Mouse (Mus musculus): ENCODE measurements at regions not wholly inside any gene's neighbourhood (a gene's known extent, or its start where the extent isn't known, plus 50 kb on each side); places are given as distances from the start of the nearest gene placed in this dataset.

DNA sequence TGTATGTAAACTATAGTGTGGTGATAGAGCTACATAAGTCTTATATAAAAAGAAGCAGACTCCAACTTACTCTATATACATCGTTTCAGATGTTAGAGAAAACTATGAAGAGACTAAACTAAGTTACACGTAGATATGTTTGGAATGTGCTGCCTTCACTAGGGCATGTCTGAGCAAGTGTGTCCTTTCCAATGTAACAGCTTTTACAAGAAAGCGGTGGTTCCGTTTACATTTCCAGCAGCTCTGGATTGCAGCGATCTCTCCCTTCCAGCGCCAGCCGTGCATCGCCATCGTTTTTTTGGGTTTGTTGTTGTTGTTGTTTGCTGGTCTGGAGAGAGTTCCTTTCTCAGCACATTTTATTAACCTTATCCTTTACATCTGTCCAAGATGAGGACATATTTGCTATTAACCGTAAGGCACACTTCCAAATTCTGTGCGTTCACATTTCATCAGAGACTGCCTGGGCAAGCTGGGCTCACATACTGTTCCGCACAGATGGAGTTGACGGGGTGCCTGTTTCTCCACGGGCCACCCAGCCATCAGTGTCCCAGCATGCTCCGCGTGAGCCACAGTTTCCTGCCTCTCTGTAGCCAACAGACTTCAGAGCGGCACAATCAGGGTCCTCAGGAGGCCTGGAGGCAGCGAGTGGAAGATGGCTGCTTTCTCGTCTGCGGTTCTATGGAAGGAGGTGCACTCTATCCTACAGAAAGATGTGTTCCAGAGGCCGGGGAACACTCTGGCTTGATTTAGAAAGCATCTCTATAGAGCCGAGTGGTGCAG, 125.2 kb upstream of the Map1b start:
- no peak for DNase-seq (ENCODE audit: low spot score)

DNA sequence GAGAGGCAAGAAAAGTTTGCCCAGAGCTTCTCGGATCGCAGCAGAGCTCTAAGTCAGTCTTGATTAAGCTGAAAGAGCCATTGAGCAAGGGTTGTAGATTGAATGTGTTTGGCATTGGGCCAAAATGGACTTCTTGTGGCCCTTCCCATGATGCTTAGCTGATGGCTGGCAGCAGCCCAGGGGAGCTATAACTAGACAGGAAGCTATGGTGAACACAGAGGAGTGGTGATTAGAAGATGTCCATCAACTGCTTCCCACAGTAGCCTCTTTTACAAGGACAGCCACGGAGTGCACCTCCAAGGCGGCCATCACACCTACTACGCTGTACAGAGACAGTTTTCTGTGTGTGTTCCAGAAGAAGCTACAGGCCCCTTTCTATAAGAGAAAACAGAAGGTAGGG, 116.4 kb upstream of the Map1b start:
- DNase-seq (ENCODE audit: low spot score): no peak

DNA sequence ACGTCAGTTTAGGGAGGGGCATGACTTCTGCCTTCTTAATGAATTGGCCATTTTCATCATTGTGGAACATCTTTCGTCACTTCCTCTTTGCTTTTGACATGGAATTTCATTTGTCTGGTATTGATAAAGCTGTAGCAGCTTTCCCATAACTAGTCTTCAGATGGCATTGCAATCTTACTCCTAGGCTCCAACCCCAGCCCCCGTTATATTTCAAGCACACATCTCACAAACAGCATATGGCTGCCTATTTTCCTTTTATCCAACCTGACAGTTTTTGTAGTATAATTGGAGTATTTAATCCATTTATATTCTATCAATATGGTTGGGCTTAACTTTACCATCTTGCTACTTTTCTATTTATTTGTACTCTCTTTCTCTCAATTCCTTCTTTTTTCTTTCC, 114.5 kb upstream of the Map1b start:
- no peak for DNase-seq (ENCODE audit: low spot score)

DNA sequence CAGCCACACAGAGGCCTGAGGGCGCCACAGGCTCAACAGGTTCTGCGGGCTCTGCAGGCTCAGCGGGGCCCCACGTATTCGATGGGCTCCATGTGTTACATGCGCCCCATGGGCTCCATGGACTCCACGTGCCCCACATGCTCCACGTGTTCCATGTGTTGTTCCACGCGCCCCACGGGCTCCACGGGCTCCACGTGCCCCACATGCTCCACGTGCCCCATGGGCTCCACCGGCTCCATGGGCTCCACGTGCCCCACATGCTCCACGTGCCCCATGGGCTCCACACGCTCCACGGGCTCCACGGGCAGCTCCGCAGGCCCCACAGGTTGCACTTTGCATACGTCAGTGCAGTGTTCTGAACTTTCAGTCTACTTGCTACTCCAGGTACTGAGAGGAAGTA, 114.0 kb upstream of the Map1b start:
- DNase-seq (ENCODE audit: low spot score): no peak

DNA sequence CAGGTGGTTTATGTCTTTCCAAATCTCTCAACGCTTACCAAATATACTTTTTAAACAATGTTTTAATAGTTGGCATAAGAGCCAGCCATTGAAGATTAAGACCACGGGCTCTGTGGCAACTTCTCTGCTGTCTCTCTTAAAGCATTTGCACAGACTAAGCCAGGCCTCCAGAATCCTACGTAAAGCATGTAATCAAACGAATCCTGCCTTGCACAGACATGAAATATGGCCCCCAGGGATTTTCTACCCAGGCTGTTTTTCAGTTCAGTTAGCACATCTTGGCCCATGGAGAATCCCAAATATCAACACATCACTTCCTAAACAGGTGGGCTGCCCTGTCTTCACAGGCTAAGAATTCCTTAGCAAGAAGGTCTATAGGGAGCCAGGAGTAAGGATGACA, 108.9 kb upstream of the Map1b start:
- no peak for DNase-seq (ENCODE audit: low spot score)

DNA sequence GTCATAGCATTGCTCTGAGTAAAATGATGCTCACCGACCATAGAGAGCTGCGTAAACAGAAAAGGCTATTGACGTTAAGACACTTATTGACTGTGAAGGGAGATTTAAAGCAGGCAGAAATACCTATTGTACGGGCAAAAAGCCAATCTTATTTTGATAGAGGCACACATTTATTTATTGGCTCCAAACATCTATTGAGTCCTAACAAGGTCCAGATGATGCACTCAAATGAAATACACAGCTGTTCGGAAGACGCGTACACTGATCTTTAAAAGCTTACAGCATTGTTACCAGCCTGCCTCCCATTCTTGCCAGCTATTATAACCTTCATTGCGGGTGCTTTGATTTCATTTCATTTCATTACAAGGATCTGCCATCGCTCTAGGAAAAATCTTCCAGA, 102.0 kb upstream of the Map1b start:
- DNase-seq (ENCODE audit: low spot score): no peak

DNA sequence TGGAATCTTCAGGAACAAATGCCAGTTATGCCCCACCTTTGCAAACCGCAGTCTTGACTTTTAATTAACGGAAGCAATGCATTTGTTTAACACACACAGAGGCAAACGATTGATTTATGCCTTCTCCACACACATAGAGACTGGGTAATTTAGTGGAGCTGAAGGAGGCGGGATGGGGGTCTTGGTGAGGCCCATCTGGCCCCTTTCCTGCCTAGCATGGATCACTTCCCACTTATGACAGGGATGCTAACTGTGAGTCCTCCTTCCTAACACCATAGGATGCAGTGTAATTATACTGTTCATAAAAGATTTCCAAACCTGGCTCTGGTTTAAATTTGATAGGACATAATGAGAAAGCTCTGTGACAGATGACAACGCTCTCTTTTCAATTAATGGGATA, 101.1 kb upstream of the Map1b start:
- DNase-seq (ENCODE audit: low spot score): no peak

DNA sequence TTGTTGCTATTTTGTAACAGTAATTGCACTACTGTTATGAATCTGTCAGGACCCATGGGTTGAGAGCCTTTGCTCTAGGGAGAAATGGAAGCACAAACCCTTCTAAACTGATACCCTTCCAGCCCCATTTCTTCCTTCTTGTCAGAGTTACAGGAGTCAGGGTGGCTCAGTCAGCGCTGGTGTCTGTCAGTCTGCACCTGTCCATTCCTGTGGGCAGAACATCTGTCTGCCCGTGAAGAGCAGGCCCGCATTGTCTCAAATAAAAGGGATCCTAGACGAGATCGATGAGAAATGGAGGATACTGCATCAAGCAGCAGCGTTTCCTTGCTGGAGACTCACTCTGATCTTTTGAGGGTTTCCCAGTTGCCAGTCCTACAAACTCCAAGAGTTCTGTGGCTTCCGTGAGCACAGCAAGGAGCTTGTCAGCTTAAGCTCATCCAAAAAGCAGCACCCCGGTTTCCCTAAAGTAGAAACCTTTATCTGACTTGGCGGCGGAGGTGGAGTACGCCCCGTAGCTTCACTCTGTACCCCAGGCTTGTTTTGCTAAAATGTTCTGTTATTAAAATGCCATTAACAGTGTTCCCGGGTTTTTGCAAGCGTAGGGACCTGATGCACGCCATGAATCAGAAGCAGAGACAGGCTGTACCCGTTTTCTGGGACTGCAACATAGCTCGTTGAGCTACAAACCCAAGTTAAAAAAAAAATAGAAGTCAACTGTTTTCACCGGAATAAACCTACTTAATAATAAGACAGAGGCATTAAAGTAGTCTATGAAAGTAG, 95.6 kb upstream of the Map1b start:
- DNase-seq (ENCODE audit: low spot score): no peak

DNA sequence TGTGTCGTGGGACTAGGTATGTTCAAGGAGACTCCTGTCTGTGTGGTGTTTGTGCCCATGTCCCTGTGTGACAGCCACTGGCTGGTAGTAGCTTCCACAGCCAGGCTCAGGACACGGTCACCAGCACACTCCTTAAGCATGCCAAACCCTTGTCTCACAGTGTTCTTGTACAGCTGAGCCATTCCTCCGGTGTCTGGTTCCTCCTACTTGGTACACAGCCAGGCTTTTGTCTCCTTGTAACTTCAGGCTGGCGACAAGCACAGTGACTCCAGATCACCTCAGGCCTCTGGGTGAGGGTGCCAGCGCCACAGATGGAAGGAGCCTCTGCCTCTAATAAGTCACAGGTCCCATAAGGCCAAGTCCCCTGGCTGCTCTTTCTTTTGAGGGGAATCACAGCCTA, 94.2 kb upstream of the Map1b start:
- DNase-seq (ENCODE audit: low spot score): no peak

DNA sequence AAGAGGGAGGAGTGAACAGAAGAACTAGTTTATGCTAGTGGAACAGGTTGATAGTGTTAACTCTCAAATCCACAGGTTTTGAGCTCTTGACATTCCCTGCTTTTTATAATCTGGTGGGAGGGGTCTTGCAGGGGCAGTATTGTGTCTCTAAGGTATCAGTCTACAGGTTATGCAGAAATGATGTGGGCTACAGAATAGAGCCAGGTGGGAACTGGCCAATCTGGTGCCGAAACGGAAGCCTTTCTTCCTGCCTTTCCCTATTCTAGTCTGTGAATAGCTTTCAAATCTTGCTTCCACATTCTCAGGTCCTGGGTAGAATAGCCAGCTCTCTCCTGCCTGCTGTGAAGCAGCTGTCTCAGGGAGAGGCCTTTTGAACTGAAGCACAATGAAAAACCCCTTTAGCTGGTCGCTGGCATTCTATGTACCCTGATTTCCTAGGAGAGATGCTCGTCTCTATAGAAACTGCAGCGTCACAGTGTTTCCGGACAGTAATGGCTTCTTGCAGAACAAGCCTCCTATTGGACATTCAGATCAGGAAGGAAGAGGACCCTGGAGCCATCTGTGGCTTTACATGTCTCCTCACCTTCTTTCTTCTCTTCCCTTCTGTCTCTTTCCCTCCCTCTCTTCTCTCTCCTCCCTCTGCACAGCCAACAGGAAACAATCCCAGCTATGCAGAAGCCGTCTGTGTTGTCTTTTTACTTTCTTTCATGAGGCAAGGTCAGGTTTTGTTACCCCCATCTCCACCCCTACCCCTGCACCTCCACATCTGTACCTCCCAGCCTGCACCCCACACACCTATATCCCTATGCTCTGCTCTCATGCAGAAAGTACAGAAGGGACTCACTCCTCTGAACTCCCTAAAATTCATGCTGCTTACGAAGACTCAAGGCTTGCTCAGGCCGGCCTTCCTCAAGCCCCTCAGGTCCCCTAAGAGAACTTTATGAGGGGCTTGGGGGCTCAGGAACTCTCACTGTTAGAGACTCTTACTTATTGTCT, 93.1 kb upstream of the Map1b start:
- no peak for DNase-seq (ENCODE audit: low spot score)

DNA sequence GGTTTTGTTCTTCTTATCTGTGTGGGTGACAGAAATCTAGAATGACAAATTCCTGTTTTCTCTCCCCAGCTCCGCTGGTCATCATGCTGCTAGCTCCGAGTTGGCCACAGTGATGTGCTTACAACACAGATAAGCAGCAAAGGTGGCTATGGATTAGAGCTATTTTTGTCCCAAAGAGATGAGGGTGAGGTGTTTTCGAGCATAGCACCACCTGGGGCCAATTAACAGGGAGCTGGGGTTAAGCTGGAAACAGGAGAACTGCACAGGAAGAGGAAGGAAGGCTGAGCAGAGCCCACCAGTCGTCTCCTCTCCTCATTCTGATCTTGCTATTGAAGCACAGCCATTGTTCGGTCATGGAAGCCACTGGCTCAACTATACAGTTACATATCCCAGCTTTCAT, 92.3 kb upstream of the Map1b start:
- DNase-seq (ENCODE audit: low spot score): no peak

DNA sequence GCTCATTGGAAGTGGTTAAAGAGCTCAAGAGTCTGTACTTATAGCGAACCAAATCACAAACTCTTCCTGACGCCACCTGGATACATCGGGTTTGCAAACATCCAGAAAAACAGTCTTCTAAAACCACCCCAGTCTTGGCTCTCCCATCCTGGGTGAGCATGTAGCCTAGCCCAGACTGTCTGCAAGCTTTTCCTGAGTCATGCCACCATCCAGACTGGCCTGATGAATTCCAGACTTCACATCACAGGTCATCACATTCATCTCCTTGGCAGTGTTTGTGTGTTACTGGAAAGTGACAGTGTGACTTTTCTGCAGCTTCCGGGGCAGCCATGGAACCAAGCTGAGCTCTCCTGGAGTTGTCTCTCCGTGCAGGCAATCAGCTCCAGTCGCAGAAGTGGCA, 90.9 kb upstream of the Map1b start:
- no peak for DNase-seq (ENCODE audit: low spot score)

DNA sequence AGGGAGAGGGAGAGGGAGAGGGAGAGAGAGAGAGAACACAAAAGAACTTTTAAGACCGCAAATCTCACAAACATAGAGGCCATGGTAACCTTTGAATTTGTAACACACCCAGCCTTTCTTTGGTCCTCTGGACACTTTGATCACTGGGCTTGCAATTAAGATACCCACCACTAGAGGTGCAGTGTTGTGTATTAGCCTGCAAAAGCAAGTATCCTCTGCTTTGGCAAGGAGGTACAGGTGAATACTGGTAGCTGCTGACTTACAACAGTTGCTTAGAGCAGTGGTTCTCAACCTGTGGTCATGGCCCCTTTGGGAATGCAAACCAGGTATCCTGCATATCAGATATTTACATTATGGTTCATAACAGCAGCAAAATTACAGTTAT, 90.3 kb upstream of the Map1b start:
- DNase-seq (ENCODE audit: low spot score): no peak

DNA sequence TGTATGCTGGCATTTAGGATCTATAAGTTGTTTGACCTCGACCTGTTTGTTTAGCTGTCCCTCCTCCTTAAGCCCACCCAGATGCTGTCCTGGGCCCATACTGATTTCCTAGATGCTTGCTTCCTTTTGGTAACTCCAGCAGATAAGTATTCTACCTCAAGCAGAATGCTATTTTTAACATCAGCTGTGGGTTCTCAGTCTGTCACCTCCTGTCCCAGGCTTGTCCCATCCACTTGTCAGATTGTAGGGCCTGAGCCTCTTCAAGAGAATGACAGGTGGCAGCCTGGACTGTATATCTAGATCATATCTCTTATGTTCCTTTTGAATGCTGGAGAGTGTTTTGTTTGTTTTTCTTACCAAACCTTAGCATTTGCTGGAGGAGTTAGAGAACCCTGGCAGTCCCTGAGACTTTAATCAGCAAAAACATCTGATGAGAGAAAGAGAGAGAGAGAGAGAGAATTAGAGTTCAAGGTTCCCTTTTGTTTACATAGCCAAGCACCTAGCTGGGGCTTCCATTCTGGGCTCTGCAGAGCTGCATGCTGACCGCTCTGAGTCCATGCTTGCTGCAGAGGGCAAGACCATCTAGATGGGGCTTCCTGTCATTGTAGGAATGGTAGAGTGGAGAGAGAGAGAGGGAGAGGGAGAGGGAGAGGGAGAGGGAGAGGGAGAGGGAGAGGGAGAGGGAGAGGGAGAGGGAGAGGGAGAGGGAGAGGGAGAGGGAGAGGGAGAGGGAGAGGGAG, 89.7 kb upstream of the Map1b start:
- no peak for DNase-seq (ENCODE audit: low spot score)

DNA sequence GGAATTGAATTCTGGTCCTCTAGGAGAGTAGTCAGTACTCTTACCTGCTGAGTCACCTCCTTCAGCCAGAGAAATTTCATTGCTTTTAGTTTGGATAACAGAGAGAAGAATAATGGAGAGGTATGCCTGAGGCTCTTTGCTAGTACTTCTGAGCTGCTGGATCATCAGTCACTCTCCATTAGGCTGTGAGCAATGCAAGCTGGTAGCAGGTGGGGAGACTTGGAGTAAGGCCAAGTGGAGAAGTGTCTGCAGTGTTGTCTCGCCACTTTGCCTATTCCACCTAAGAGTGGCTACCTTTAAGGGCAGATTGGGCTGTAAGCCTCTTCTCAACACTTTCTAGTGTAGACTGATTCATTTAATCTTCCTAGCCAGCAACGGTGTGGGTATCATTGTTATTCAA, 81.6 kb upstream of the Map1b start:
- DNase-seq (ENCODE audit: low spot score): no peak

DNA sequence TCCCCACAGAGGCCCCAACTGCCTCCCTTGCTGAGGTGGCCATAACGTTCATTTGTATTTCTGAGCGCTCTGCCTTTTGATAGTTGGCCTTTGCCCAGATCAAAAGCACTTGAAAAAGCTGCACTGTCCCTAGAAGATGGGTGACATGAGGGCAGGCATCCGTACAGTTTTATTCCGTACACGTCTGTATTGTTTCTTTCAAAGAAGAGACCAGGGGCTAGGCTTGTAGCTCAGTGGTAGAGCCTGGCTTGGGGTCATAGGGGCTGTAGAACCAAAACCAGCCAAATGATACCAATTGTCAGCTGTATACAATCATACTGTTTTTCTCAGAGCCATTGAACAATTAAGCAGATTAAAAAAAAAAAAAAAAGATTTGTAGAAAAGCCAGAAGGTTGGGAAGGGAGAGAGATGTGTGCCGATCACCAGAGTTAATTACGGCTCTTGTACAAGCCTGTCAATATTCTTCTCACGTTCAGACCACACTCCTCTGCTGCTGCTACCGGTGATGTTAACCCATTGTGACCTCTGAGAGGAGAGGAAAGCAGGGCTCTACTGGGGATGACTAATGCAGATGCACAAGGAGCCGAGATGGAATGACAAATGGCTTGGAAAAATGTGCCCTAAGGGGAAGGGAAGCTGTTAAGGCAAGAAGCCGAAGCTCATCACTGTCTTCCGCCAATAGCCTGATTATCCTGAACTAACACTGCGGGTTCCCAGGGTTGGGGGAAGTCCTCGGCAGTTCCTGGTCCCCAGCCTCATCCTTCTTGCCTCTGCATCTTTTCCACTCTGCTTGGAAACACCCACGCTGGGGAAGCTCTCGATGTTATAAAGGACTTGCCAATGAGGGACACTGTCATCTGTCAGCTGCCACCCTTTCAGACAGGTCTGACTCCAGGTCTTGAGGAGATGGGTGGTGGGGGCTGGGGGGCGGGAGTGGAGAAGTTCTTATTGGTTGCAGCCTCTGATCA, 77.8 kb upstream of the Map1b start:
- DNase-seq (ENCODE audit: low spot score): no peak

DNA sequence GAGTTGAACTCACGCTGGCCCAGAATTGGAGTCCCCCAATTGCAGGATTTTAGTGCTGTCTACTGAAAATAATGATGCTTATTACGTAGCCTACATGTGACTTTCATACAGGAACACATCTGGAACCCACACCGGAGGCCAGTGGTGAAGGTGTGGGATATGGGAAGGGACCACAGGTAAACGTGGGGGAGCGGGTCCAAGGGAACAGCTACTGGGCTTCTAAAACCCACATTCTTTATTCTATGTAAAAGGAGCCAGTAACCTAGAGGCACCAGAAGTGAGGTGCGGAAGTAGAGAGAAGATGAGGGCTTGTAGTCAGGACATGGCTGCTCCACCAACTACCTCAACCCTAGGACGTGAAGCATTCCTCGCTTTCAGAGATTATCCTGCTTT, 76.9 kb upstream of the Map1b start:
- DNase-seq (ENCODE audit: low spot score): no peak

DNA sequence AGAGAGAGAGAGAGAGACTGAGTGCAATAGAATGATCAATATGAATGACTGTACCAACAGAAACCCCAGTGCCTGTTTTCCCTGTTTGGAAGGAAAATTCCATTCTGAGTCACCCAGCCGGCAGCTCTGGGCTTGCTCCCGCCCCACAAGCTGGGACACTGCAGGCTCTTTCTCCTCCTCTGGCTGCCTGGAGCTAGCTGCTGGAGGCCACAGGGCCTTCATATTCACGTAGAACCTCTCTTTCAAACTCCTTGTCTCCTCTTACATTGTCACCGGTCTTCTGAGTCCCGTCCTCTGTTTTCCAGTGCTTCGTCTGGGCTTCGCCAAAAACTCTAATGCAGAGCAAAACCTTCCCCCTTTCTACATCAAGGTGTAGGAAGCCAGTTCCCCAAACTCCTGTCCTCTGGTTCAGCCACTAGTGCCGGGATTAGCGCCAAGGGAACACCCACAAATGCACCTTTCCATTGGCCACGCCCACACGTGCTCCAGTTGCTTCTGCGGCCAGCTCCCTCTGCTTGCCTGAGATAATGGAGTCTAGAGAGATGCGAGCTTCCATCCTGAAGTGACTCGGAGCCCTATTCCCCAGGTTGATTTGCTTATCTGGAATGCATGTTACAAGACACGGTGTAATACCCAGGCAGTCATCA, 76.4 kb upstream of the Map1b start:
- DNase-seq (ENCODE audit: low spot score): no peak

DNA sequence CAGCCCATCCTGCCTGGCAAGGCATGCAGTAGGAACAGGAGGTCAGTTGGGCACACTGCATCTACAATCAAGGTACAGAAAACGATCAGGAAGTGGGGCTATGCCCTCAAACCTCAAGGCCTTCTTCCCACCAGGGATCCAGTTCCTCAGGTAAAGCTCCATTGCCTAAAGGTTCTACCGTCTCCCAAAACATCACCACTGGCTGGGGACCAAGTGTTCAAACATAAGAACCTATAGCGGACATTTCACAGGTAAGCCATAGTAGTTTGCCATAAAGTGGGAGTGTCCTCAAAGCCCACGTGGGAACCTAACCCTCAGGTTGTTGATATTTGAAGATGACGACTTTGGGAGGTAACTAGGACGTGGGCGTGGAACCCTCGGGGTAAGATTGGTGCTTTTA, 72.3 kb upstream of the Map1b start:
- no peak for DNase-seq (ENCODE audit: low spot score)

DNA sequence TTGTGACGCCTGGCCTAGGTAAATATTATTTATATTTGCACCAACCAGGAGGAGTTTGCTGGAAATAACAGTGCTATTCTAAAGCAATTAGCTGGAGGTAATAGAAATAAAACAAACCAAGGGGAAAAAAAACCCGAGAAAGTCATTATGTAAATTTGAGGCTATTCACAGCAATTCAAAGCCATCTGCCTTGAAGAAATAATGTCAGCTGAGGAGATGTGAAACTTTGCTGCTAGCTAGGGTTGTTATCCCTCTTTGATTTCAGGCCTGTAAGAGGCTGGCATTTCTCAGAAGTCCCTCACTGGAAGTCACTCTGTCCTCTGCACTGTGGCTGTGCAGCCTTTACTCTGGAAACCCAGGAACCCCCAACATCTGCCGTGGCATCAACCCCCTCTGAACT, 67.5 kb upstream of the Map1b start:
- DNase-seq (ENCODE audit: low spot score): no peak

Data from heart, adult 8-10 months (tissue).